Comparison of ENCODE assay signal across 9 mouse cellular contexts in genomic region chr3:89578803-89579202, GRCm38 (mm10). TPM values are rescaled to one million over a fixed set of nuclear protein-coding genes. Genes with fewer than 3 reads are reported as not detected.
DNase-seq lines count a peak whose midpoint lies in the region; ATAC-seq lines count a peak whose summit lies in the region.
"Had no signal": no experiment of that assay in that cellular context is flagged by ENCODE, and none has a peak within 500 bp of the region (broad histone marks: within the 10 kb centered on the region; RNA-seq: fewer than 3 reads in every experiment).

No protein-coding gene starts in this region.

- H3K4me3 ChIP-seq in kidney, embryonic 15.5 days (replicated peaks), result no peak overlapping the region
- no peak overlapping the region for H3K4me3 ChIP-seq in limb, embryonic 11.5 days (ENCODE audit: low read depth, low read length)
- H3K4me3 ChIP-seq in megakaryocyte, embryonic 14.5 days (replicated peaks), result peak overlapping the region; percentile 64

- H3K27me3 ChIP-seq in kidney, embryonic 15.5 days, result 0 out of 2 replicates have a peak, but pooled peaks cover 4% of the 10 kb centered on the region
- no peaks in the 10 kb centered on the region for H3K27me3 ChIP-seq in limb, embryonic 11.5 days (ENCODE audit: control insufficient read depth, insufficient read depth, low read length)
- peaks cover 57% of the 10 kb centered on the region for H3K27me3 ChIP-seq in megakaryocyte, embryonic 14.5 days (replicated peaks)

- ATAC-seq in kidney, embryonic 15.5 days (replicated peaks; ENCODE audit: low FRiP score), result peak; percentile 64
- ATAC-seq in limb, embryonic 11.5 days (ENCODE audit: insufficient number of reproducible peaks, low FRiP score, low TSS enrichment, low read depth), result peak; percentile 54; the same call in 1 of the 2 replicates

- 0 out of 2 replicates have a peak overlapping the region, but pooled peaks have one; percentile 7 for H3K4me2 ChIP-seq in kidney, embryonic 15.5 days
- no peak overlapping the region for H3K4me2 ChIP-seq in limb, embryonic 11.5 days (ENCODE audit: low read depth, severe bottlenecking)

- H3K4me1 ChIP-seq in kidney, embryonic 15.5 days, result peaks cover 11% of the 10 kb centered on the region
- H3K4me1 ChIP-seq in limb, embryonic 11.5 days (ENCODE audit: control insufficient read depth, insufficient read depth, low read length), result peaks cover 12% of the 10 kb centered on the region
- no peaks in the 10 kb centered on the region for H3K4me1 ChIP-seq in megakaryocyte, embryonic 14.5 days

- no peaks in the 10 kb centered on the region for H3K9me3 ChIP-seq in kidney, embryonic 15.5 days (replicated peaks)
- no peaks in the 10 kb centered on the region for H3K9me3 ChIP-seq in limb, embryonic 11.5 days (ENCODE audit: control insufficient read depth, low read length)
- H3K9me3 ChIP-seq in megakaryocyte, embryonic 14.5 days, result peaks cover 8% of the 10 kb centered on the region

- H3K9ac ChIP-seq in kidney, embryonic 15.5 days, result no peak overlapping the region
- H3K9ac ChIP-seq in limb, embryonic 11.5 days (ENCODE audit: low read length), result no peak overlapping the region

- 19% methylated on average over 10 of the region's 10 CpGs for WGBS in kidney, embryonic 15.5 days
- 38% methylated on average over 10 of the region's 10 CpGs for WGBS in limb, embryonic 11.5 days

- no peaks in the 10 kb centered on the region for H3K36me3 ChIP-seq in kidney, embryonic 15.5 days
- no peaks in the 10 kb centered on the region for H3K36me3 ChIP-seq in limb, embryonic 11.5 days (ENCODE audit: control insufficient read depth, insufficient read depth, low read length)
- H3K36me3 ChIP-seq in megakaryocyte, embryonic 14.5 days (replicated peaks; ENCODE audit: low read length), result no peaks in the 10 kb centered on the region

- H3K27ac ChIP-seq in kidney, embryonic 15.5 days, result no peak overlapping the region
- no peak overlapping the region for H3K27ac ChIP-seq in limb, embryonic 11.5 days (replicated peaks; ENCODE audit: low read depth, low read length)

- DNase-seq in kidney, adult 18-20 months, result no peak
- DNase-seq in adrenal gland, postnatal 14 days, result peak; percentile 68
- DNase-seq in limb, embryonic 11.5 days (ENCODE audit: low spot score), result peak; percentile 48
- no peak for DNase-seq in cerebellum, adult 11 months
- no peak for DNase-seq in natural killer cell, adult 2 months (ENCODE audit: low spot score in 2 of 2)
- DNase-seq in retina, postnatal 1 day, result no peak
- DNase-seq: cerebellum, adult 18-20 months had no signal

RNA-seq across cellular contexts. Expression of gene Kcnn3, which starts 58.8 kb away (rescaled TPM):
- 2.1 and 3.0 TPM in 2 replicates for polyA plus RNA-seq in kidney, embryonic 15.5 days (2015; fragmentation: Nextera tagmentation; extraction: Ambion mirVana)
- total RNA-seq in adrenal gland, postnatal 14 days (2021), result 5.3 and 5.7 TPM in 2 replicates
- 1.0 and 1.1 TPM in 2 replicates for polyA plus RNA-seq in limb, embryonic 11.5 days (2014; fragmentation: Nextera tagmentation; extraction: Ambion mirVana)
- polyA plus RNA-seq in megakaryocyte, embryonic 14.5 days (2012; ENCODE audit: insufficient read depth, low replicate concordance), result not detected in 2 replicates

Comparison
In these comparisons a context has a peak if more than half of its experiments do, and no peak if none do; other contexts are left out.
1. DNase-seq: peak in adrenal gland, postnatal 14 days (single experiment) and limb, embryonic 11.5 days (single experiment); none in kidney, adult 18-20 months (single experiment), cerebellum, adult 11 months (single experiment), natural killer cell, adult 2 months (0 of 2) and retina, postnatal 1 day (single experiment).